Mouse (Mus musculus): ENCODE data around the gene Adamts1. TPM values are rescaled to one million over a fixed set of nuclear protein-coding genes. Genes with fewer than 3 reads are reported as not detected.

Gene Adamts1
- polyA plus RNA-seq, 1 experiment, result 4.6 TPM

GRCm38 (mm10) chr16:85805581-85805980 is 2.7 kb upstream of the Adamts1 start:
- no peak for TF ChIP-seq POLR2A (IDR thresholded peaks at IDR 0.05; ENCODE audit: low read depth, low read length)
- TF ChIP-seq CTCF (IDR thresholded peaks at IDR 0.05; ENCODE audit: extremely low read depth, insufficient read length, insufficient replicate concordance, low read depth, low read length), result no peak
- Histone ChIP-seq H3K27ac (ENCODE audit: insufficient read depth, low read depth, low read length) (no peak overlapping the region), H3K4me1 (ENCODE audit: control insufficient read depth, insufficient read depth, insufficient read length, low read length) (peaks cover 8% of the 10 kb centered on the region), H3K36me3 (ENCODE audit: control insufficient read depth, insufficient read depth, low read length) (no peaks in the 10 kb centered on the region), H3K4me3 (ENCODE audit: low read depth, low read length) (no peak overlapping the region), H3K27me3 (ENCODE audit: control insufficient read depth, insufficient read depth, low read length) (peaks cover 13% of the 10 kb centered on the region)
- 69% methylated on average over 2 of the region's 2 CpGs for WGBS

- H3K4me3 ChIP-seq (ENCODE audit: low read depth, low read length), result peak overlapping the region; percentile 80
- peak overlapping the region; percentile 90 for H3K27ac ChIP-seq (ENCODE audit: insufficient read depth, low read depth, low read length)
- H3K27me3 ChIP-seq (ENCODE audit: control insufficient read depth, insufficient read depth, low read length), result peaks cover 13% of the 10 kb centered on the region
- TF ChIP-seq CTCF (IDR thresholded peaks at IDR 0.05; ENCODE audit: extremely low read depth, insufficient read length, insufficient replicate concordance, low read depth, low read length), result no peak
- TF ChIP-seq POLR2A (IDR thresholded peaks at IDR 0.05; ENCODE audit: low read depth, low read length), result peak; percentile 42; the same call in 1 of the 2 replicates
- peaks cover 12% of the 10 kb centered on the region for H3K4me1 ChIP-seq (ENCODE audit: control insufficient read depth, insufficient read depth, insufficient read length, low read length)
- no peaks in the 10 kb centered on the region for H3K36me3 ChIP-seq (ENCODE audit: control insufficient read depth, insufficient read depth, low read length)
- WGBS, result under 1% methylated on average over 25 of the region's 25 CpGs
Observed at GRCm38 (mm10) chr16:85803613-85804551, 969 bp upstream of the Adamts1 start.

GRCm38 (mm10) chr16:85801971-85802811 is 722 bp downstream of the Adamts1 start:
- TF ChIP-seq POLR2A (IDR thresholded peaks at IDR 0.05; ENCODE audit: low read depth, low read length) (no peak), CTCF (IDR thresholded peaks at IDR 0.05; ENCODE audit: extremely low read depth, insufficient read length, insufficient replicate concordance, low read depth, low read length) (no peak)
- H3K36me3 ChIP-seq (ENCODE audit: control insufficient read depth, insufficient read depth, low read length), result no peaks in the 10 kb centered on the region
- H3K4me1 ChIP-seq (ENCODE audit: control insufficient read depth, insufficient read depth, insufficient read length, low read length), result peaks cover 12% of the 10 kb centered on the region
- H3K27ac ChIP-seq (ENCODE audit: insufficient read depth, low read depth, low read length), result peak overlapping the region; percentile 77
- WGBS, result under 1% methylated on average over 67 of the region's 67 CpGs
- peaks cover 13% of the 10 kb centered on the region for H3K27me3 ChIP-seq (ENCODE audit: control insufficient read depth, insufficient read depth, low read length)
- peak overlapping the region; percentile 80 for H3K4me3 ChIP-seq (ENCODE audit: low read depth, low read length)

- Histone ChIP-seq H3K27ac (ENCODE audit: insufficient read depth, low read depth, low read length) (peak overlapping the region; percentile 77), H3K36me3 (ENCODE audit: control insufficient read depth, insufficient read depth, low read length) (no peaks in the 10 kb centered on the region; the same call in 1 of the 2 replicates), H3K27me3 (ENCODE audit: control insufficient read depth, insufficient read depth, low read length) (peaks cover 13% of the 10 kb centered on the region), H3K4me3 (ENCODE audit: low read depth, low read length) (peak overlapping the region; percentile 80), H3K4me1 (ENCODE audit: control insufficient read depth, insufficient read depth, insufficient read length, low read length) (peaks cover 12% of the 10 kb centered on the region)
- under 1% methylated on average over 23 of the region's 23 CpGs for WGBS
- TF ChIP-seq POLR2A (IDR thresholded peaks at IDR 0.05; ENCODE audit: low read depth, low read length), result no peak
- 0 out of 2 replicates have a peak, but pooled peaks have one; percentile 33 for TF ChIP-seq CTCF (IDR thresholded peaks at IDR 0.05; ENCODE audit: extremely low read depth, insufficient read length, insufficient replicate concordance, low read depth, low read length)
Observed at GRCm38 (mm10) chr16:85801252-85801651, 1.7 kb downstream of the Adamts1 start.

- peak overlapping the region; percentile 77 for H3K27ac ChIP-seq (ENCODE audit: insufficient read depth, low read depth, low read length)
Observed at GRCm38 (mm10) chr16:85800691-85801090, 2.2 kb downstream of the Adamts1 start.

GRCm38 (mm10) chr16:85799971-85800370 is 2.9 kb downstream of the Adamts1 start:
- no peak for TF ChIP-seq CTCF (IDR thresholded peaks at IDR 0.05; ENCODE audit: extremely low read depth, insufficient read length, insufficient replicate concordance, low read depth, low read length)
- no peak for TF ChIP-seq POLR2A (IDR thresholded peaks at IDR 0.05; ENCODE audit: low read depth, low read length)
- Histone ChIP-seq H3K27me3 (ENCODE audit: control insufficient read depth, insufficient read depth, low read length) (peaks cover 13% of the 10 kb centered on the region), H3K27ac (ENCODE audit: insufficient read depth, low read depth, low read length) (no peak overlapping the region), H3K36me3 (ENCODE audit: control insufficient read depth, insufficient read depth, low read length) (no peaks in the 10 kb centered on the region; the same call in 1 of the 2 replicates), H3K4me1 (ENCODE audit: control insufficient read depth, insufficient read depth, insufficient read length, low read length) (peaks cover 12% of the 10 kb centered on the region), H3K4me3 (ENCODE audit: low read depth, low read length) (0 out of 2 replicates have a peak overlapping the region, but pooled peaks have one; percentile 0)
- 41% methylated on average over 9 of the region's 9 CpGs for WGBS

More at GRCm38 (mm10) chr16:85800691-85801090, 2.2 kb downstream of the Adamts1 start:
- WGBS, result 2% methylated on average over 8 of the region's 8 CpGs
- TF ChIP-seq POLR2A (IDR thresholded peaks at IDR 0.05; ENCODE audit: low read depth, low read length) (no peak; the same call in 1 of the 2 replicates), CTCF (IDR thresholded peaks at IDR 0.05; ENCODE audit: extremely low read depth, insufficient read length, insufficient replicate concordance, low read depth, low read length) (no peak)
- H3K27me3 ChIP-seq (ENCODE audit: control insufficient read depth, insufficient read depth, low read length), result peaks cover 13% of the 10 kb centered on the region
- peaks cover 12% of the 10 kb centered on the region for H3K4me1 ChIP-seq (ENCODE audit: control insufficient read depth, insufficient read depth, insufficient read length, low read length)
- H3K36me3 ChIP-seq (ENCODE audit: control insufficient read depth, insufficient read depth, low read length), result no peaks in the 10 kb centered on the region; the same call in 1 of the 2 replicates
- H3K4me3 ChIP-seq (ENCODE audit: low read depth, low read length), result peak overlapping the region; percentile 80

All from small intestine, adult 2 months (tissue).